12 mouse cellular contexts compared by ENCODE assay signal in genomic region chr12:16515183-16515582, GRCm38 (mm10).
DNase-seq lines count a peak whose midpoint lies in the region; ATAC-seq lines count a peak whose summit lies in the region.
"Had no signal": no experiment of that assay in that cellular context is flagged by ENCODE, and none has a peak within 500 bp of the region (broad histone marks: within the 10 kb centered on the region; RNA-seq: fewer than 3 reads in every experiment).

No protein-coding gene starts in this region.

- intact Hi-C loops in heart, postnatal 10 days (cut with DNase I) = loop anchor here (10.0 kb wide), 1 partner anchor 290 kb away; no protein-coding TSS in a partner anchor

- no peaks in the 10 kb centered on the region for H3K9me3 ChIP-seq in intestine, embryonic 15.5 days
- no peaks in the 10 kb centered on the region for H3K9me3 ChIP-seq in forebrain, embryonic 15.5 days
- H3K9me3 ChIP-seq: embryonic facial prominence, embryonic 15.5 days; liver, embryonic 15.5 days; midbrain, embryonic 12.5 days had no signal

- no peak overlapping the region for H3K4me2 ChIP-seq in intestine, embryonic 15.5 days (replicated peaks)
- H3K4me2 ChIP-seq in forebrain, embryonic 15.5 days (replicated peaks) = no peak overlapping the region
- H3K4me2 ChIP-seq: embryonic facial prominence, embryonic 15.5 days; liver, embryonic 15.5 days; midbrain, embryonic 12.5 days had no signal

- 87% methylated on average over 9 of the region's 9 CpGs for WGBS in intestine, embryonic 15.5 days
- WGBS in forebrain, embryonic 15.5 days = 86% methylated on average over 9 of the region's 9 CpGs

- H3K27ac ChIP-seq in intestine, embryonic 15.5 days = no peak overlapping the region
- H3K27ac ChIP-seq in forebrain, embryonic 15.5 days (replicated peaks) = no peak overlapping the region
- H3K27ac ChIP-seq: embryonic facial prominence, embryonic 15.5 days; liver, embryonic 15.5 days; midbrain, embryonic 12.5 days had no signal

- H3K4me1 ChIP-seq in intestine, embryonic 15.5 days (replicated peaks) = no peaks in the 10 kb centered on the region
- no peaks in the 10 kb centered on the region for H3K4me1 ChIP-seq in forebrain, embryonic 15.5 days
- H3K4me1 ChIP-seq: embryonic facial prominence, embryonic 15.5 days; liver, embryonic 15.5 days; midbrain, embryonic 12.5 days had no signal

- no peaks in the 10 kb centered on the region for H3K36me3 ChIP-seq in intestine, embryonic 15.5 days
- no peaks in the 10 kb centered on the region for H3K36me3 ChIP-seq in forebrain, embryonic 15.5 days
- H3K36me3 ChIP-seq: embryonic facial prominence, embryonic 15.5 days; liver, embryonic 15.5 days; midbrain, embryonic 12.5 days had no signal

- no peaks in the 10 kb centered on the region for H3K27me3 ChIP-seq in intestine, embryonic 15.5 days (replicated peaks)
- H3K27me3 ChIP-seq in forebrain, embryonic 15.5 days = no peaks in the 10 kb centered on the region
- H3K27me3 ChIP-seq: embryonic facial prominence, embryonic 15.5 days; midbrain, embryonic 12.5 days had no signal

- peak; percentile 16 for DNase-seq in cerebellum, adult 11-12 months
- DNase-seq in cerebellum, postnatal 36 days = no peak
- peak; percentile 88 for DNase-seq in brain, adult 2 months (ENCODE audit: low read depth, low spot score)
- DNase-seq in heart, postnatal 10 days = peak; percentile 73 to 82
- peak; percentile 15 to 22 for DNase-seq in left cerebral cortex, adult 18-20 months (ENCODE audit: low spot score in 2 of 2)
- no peak for DNase-seq in adrenal gland, postnatal 25 days
- DNase-seq: cerebellum, adult 8-10 months had no signal

- H3K9ac ChIP-seq in intestine, embryonic 15.5 days = no peak overlapping the region
- no peak overlapping the region for H3K9ac ChIP-seq in forebrain, embryonic 15.5 days (replicated peaks)
- H3K9ac ChIP-seq: embryonic facial prominence, embryonic 15.5 days; liver, embryonic 15.5 days; midbrain, embryonic 12.5 days had no signal

- no peak for ATAC-seq in intestine, embryonic 15.5 days
- ATAC-seq in forebrain, embryonic 15.5 days (replicated peaks) = no peak

- no peak overlapping the region for H3K4me3 ChIP-seq in intestine, embryonic 15.5 days (replicated peaks)
- no peak overlapping the region for H3K4me3 ChIP-seq in forebrain, embryonic 15.5 days
- H3K4me3 ChIP-seq: embryonic facial prominence, embryonic 15.5 days; liver, embryonic 15.5 days; midbrain, embryonic 12.5 days had no signal

Comparison
In these comparisons a context has a peak if more than half of its experiments do, and no peak if none do; other contexts are left out.
1. DNase-seq: peak in cerebellum, adult 11-12 months (single experiment), brain, adult 2 months (single experiment), heart, postnatal 10 days (2 of 2) and left cerebral cortex, adult 18-20 months (2 of 2); none in cerebellum, postnatal 36 days (0 of 2) and adrenal gland, postnatal 25 days (single experiment).